Mouse (Mus musculus) forebrain, embryonic 16.5 days (tissue): ENCODE results near the gene Srrm4. TPM values are rescaled to one million over a fixed set of nuclear protein-coding genes. Genes with fewer than 3 reads are reported as not detected.

Experiments used
- ATAC-seq: fragments of 200-750 bp; cut with Nextera tagmentation; 2 replicates; pipeline ENCODE4 v1.8.0; 2017; ENCODE audit warnings: mild to moderate bottlenecking, moderate library complexity
- H3K27ac ChIP-seq: fragments of 300-500 bp; sonication (generic); 2 replicates; pipeline ENCODE4 v1.5.1; 2014; ENCODE audit warnings: low read length, control low read depth
- H3K27me3 ChIP-seq: fragments of 300-500 bp; sonication (generic); replicated peaks from 2 replicates; pipeline ENCODE4 v1.6.1; 2014; ENCODE audit warnings: low read length; ENCODE audit not compliant: control insufficient read depth, insufficient read depth
- H3K36me3 ChIP-seq: fragments of 300-500 bp; sonication (generic); 2 replicates; pipeline ENCODE4 v1.6.1; 2014; ENCODE audit not compliant: control insufficient read depth, insufficient read depth
- H3K4me1 ChIP-seq: fragments of 300-500 bp; sonication (generic); replicated peaks from 2 replicates; pipeline ENCODE4 v1.6.1; 2014; ENCODE audit warnings: low read length; ENCODE audit not compliant: control insufficient read depth, insufficient read depth
- H3K4me2 ChIP-seq: fragments of 300-500 bp; sonication (generic); 2 replicates; pipeline ENCODE4 v1.6.1; 2014; ENCODE audit warnings: mild to moderate bottlenecking, low read length, control low read depth
- H3K4me3 ChIP-seq: fragments of 300-500 bp; sonication (generic); replicated peaks from 2 replicates; pipeline ENCODE4 v1.5.1; 2014; ENCODE audit warnings: mild to moderate bottlenecking, low read length, control low read depth
- H3K9ac ChIP-seq: fragments of 300-500 bp; sonication (generic); replicated peaks from 2 replicates; pipeline ENCODE4 v1.6.1; 2014; ENCODE audit warnings: low read depth, low read length, control low read depth
- H3K9me3 ChIP-seq: fragments of 300-500 bp; sonication (generic); 2 replicates; pipeline ENCODE4 v1.6.1; 2016; ENCODE audit warnings: low read length; ENCODE audit not compliant: control insufficient read depth
- WGBS: fragments of 180-500 bp; shearing (Covaris S2); extraction: QIAGEN DNeasy Blood & Tissue Kit; methylation state at CpG from one replicate; pipeline ENCODE4 v1.1.7; 2014; 5-methylcytosine and 5-hydroxymethylcytosine counted together
- polyA plus RNA-seq: library from polyadenylated mRNA; unstranded; fragments of >200 nt; fragmentation: Nextera tagmentation; extraction: Ambion mirVana; gene quantifications from 2 replicates; pipeline ENCODE4 v1.2.1, GENCODE M21; 2015

Srrm4 gene
- polyA plus RNA-seq, 1 experiment from 2014 or later, result 33.9 TPM

DNA sequence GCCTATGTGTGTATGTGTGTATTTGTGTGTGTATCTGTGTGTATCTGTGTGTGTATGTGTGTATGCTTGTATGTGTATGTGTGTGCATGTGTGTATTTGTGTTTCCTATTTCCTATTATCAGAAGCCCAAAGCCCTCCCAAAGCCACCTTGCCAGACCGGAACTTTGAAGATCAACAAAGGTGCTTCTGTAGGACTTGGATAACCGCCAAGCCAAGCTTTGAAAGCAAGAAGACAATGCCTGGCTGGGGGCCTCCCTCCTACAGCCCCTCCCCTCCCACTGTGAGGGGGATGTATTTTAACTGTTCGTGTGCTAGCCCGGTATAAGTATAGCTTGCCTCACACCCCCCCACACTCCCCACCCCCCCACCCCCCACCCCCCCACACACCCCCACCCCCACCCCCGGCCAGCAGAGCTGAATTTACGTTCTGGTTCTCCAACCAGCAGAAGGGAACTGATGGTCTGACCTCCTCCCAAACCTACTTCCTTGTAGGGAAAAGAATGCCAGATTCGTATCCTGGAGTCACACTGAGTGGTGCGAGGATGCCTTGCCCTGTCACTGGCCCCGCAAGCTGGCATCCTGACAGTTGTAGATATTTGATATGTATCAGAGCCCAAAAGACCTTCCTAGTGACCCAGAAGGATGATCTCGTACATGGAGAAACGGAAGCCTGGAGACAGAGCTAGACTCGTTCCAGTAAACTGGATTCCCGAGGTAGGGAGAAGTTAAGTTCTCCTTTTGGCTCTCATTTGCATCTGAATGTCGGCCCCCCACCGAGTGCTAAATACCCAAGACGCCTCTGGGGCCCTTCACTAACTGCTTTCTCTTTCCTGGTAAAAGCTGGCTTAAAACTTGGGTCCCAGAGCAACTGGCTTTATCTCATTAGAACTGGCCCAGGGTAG, 181.7 kb downstream of the Srrm4 start:
- Histone ChIP-seq H3K4me1 (peaks cover 13% of the 10 kb centered on the region), H3K4me2 (no peak overlapping the region), H3K27me3 (no peaks in the 10 kb centered on the region), H3K9ac (no peak overlapping the region), H3K36me3 (no peaks in the 10 kb centered on the region), H3K4me3 (no peak overlapping the region), H3K27ac (no peak overlapping the region), H3K9me3 (no peaks in the 10 kb centered on the region)
- 2% methylated on average over 16 of the region's 16 CpGs for WGBS
- no peak for ATAC-seq

GRCm38 (mm10) chr5:116408965-116409364, 182.7 kb downstream of the Srrm4 start:
- H3K9ac ChIP-seq, result no peak overlapping the region
- H3K4me1 ChIP-seq, result peaks cover 13% of the 10 kb centered on the region
- 62% methylated on average over 9 of the region's 9 CpGs for WGBS
- no peak overlapping the region for H3K4me2 ChIP-seq
- H3K27ac ChIP-seq, result no peak overlapping the region
- H3K27me3 ChIP-seq, result no peaks in the 10 kb centered on the region
- H3K9me3 ChIP-seq, result no peaks in the 10 kb centered on the region
- no peaks in the 10 kb centered on the region for H3K36me3 ChIP-seq
- H3K4me3 ChIP-seq, result no peak overlapping the region
- no peak for ATAC-seq

GRCm38 (mm10) chr5:116407936-116408335, 183.7 kb downstream of the Srrm4 start:
- Histone ChIP-seq H3K9ac (no peak overlapping the region), H3K4me3 (no peak overlapping the region), H3K36me3 (no peaks in the 10 kb centered on the region), H3K4me1 (peaks cover 13% of the 10 kb centered on the region), H3K4me2 (no peak overlapping the region), H3K9me3 (no peaks in the 10 kb centered on the region), H3K27me3 (no peaks in the 10 kb centered on the region), H3K27ac (no peak overlapping the region)
- no peak for ATAC-seq
- WGBS, result 9% methylated on average over 6 of the region's 6 CpGs

DNA sequence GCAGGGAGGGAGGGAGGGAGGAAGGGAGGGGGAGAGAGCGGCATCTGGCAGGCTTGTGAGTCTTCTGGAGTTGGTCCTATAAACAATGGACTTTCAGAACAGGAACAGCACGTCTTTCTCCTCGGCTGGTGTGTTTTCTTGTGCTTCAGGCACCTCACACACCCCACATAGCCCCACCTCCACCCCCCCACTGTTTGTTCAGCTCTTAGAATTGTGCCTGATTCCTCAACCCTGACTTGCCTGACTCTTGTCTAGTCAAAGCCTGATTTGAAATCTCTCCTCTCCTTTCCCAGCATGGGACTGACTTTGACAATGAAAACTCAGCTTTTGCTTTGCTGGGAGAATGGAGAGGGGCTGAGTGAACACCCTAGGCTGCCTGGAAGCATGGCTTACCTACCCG, 184.3 kb downstream of the Srrm4 start:
- Histone ChIP-seq H3K4me1 (peaks cover 13% of the 10 kb centered on the region), H3K9me3 (no peaks in the 10 kb centered on the region), H3K36me3 (no peaks in the 10 kb centered on the region), H3K4me2 (no peak overlapping the region), H3K4me3 (no peak overlapping the region), H3K9ac (no peak overlapping the region), H3K27me3 (no peaks in the 10 kb centered on the region), H3K27ac (no peak overlapping the region)
- ATAC-seq, result no peak
- 17% methylated on average over 4 of the region's 4 CpGs for WGBS

DNA sequence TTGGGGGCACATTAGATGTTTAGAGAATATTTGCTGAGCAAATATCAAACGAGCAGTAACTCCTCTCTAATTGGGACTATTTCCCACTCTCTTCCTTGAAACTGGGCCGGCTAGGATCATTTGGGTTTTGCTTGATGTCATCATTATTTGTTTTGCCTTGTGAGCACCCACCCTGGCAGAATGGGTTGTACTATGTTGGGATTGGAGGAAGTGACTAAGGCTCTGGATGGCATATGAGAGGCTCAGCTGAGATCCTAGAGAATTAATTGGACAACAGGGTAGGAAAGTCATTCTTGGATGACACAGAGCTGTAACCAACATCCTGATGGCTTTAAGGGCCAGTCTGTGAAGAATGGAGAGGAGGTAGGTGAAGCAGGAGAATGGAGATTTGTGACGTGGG, 185.1 kb downstream of the Srrm4 start:
- H3K4me3 ChIP-seq, result no peak overlapping the region
- no peak for ATAC-seq
- peaks cover 13% of the 10 kb centered on the region for H3K4me1 ChIP-seq
- H3K36me3 ChIP-seq, result no peaks in the 10 kb centered on the region
- H3K9ac ChIP-seq, result no peak overlapping the region
- 74% methylated on average over 3 of the region's 3 CpGs for WGBS
- H3K27ac ChIP-seq, result no peak overlapping the region
- no peaks in the 10 kb centered on the region for H3K27me3 ChIP-seq
- H3K9me3 ChIP-seq, result no peaks in the 10 kb centered on the region
- H3K4me2 ChIP-seq, result no peak overlapping the region

DNA sequence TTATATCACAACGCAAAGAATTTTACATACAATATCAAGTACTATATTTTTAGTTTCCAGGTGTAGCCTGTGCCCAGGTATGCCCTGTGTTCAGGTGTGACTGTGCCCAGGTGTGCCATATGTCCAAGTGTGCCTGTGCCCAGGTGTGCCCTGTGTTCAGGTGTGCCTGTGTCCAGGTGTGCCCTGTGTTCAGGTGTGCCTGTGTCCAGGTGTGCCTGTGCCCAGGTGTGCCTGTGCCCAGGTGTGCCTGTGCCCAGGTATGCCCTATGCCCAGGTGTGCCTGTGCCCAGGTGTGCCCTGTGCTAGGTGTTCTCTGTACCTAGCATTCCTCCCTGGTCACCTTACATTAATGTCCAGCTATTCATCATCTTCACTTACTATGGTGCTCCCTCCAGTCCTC, 185.7 kb downstream of the Srrm4 start:
- no peaks in the 10 kb centered on the region for H3K27me3 ChIP-seq
- H3K4me1 ChIP-seq, result peaks cover 13% of the 10 kb centered on the region
- no peak overlapping the region for H3K27ac ChIP-seq
- no peaks in the 10 kb centered on the region for H3K36me3 ChIP-seq
- H3K4me2 ChIP-seq, result no peak overlapping the region
- H3K4me3 ChIP-seq, result no peak overlapping the region
- H3K9me3 ChIP-seq, result no peaks in the 10 kb centered on the region
- no peak overlapping the region for H3K9ac ChIP-seq
- no peak for ATAC-seq
- 97% methylated on average over 1 of the region's 1 CpGs for WGBS

DNA sequence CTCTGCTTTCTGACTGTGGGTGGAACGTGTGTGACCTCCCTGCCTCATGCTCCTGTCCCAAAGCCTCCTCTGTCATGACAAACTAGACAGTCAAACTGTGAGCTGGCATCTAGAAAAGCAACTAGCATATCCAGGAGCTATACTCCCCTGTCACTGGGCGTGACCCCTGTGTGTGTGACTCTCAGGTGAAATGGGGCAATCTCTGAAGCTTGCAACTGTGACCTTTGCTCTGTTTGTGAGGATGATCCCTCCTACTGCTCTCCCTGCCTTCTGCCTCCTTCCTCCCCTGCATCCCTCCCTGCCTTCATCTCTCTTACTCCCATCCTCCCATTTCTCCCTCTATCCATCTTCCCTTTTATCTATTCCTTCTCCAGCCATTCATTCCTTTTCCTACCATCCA, 187.6 kb downstream of the Srrm4 start:
- ATAC-seq, result no peak
- Histone ChIP-seq H3K4me1 (peaks cover 5% of the 10 kb centered on the region; the same call in 1 of the 2 replicates), H3K9ac (no peak overlapping the region), H3K4me2 (no peak overlapping the region), H3K36me3 (no peaks in the 10 kb centered on the region), H3K27ac (no peak overlapping the region), H3K27me3 (no peaks in the 10 kb centered on the region), H3K4me3 (no peak overlapping the region), H3K9me3 (no peaks in the 10 kb centered on the region)
- WGBS, result 93% methylated on average over 2 of the region's 2 CpGs

- no peak overlapping the region for H3K4me3 ChIP-seq
- 81% methylated on average over 3 of the region's 3 CpGs for WGBS
- no peak overlapping the region for H3K27ac ChIP-seq
- no peak overlapping the region for H3K9ac ChIP-seq
- no peak overlapping the region for H3K4me2 ChIP-seq
- H3K27me3 ChIP-seq, result no peaks in the 10 kb centered on the region
- no peak for ATAC-seq
- H3K9me3 ChIP-seq, result no peaks in the 10 kb centered on the region
- H3K4me1 ChIP-seq, result no peaks in the 10 kb centered on the region
- H3K36me3 ChIP-seq, result no peaks in the 10 kb centered on the region
These were observed 190.8 kb downstream of the Srrm4 start for GRCm38 (mm10) chr5:116400801-116401200.

GRCm38 (mm10) chr5:116400042-116400730, 191.4 kb downstream of the Srrm4 start:
- Histone ChIP-seq H3K4me1 (no peaks in the 10 kb centered on the region), H3K4me3 (no peak overlapping the region), H3K4me2 (no peak overlapping the region), H3K27me3 (no peaks in the 10 kb centered on the region), H3K9me3 (no peaks in the 10 kb centered on the region), H3K9ac (no peak overlapping the region), H3K36me3 (no peaks in the 10 kb centered on the region), H3K27ac (no peak overlapping the region)
- WGBS, result 82% methylated on average over 8 of the region's 8 CpGs
- ATAC-seq, result no peak
